Mouse (Mus musculus) testis, adult 2 months (tissue): ENCODE results near the gene Mmgt1.

Experiments
- CTCF ChIP-seq: fragments of 200-500 bp; IDR thresholded peaks from 2 replicates; pipeline ENCODE4 v1.5.1; 2012; ENCODE audit warnings: low read depth, mild to moderate bottlenecking, inconsistent platforms, low read length, moderate library complexity; ENCODE audit not compliant: control insufficient read depth, insufficient read depth, insufficient replicate concordance
- POLR2A ChIP-seq: fragments of 200-500 bp; IDR thresholded peaks from 2 replicates; pipeline ENCODE4 v1.6.1; 2012; ENCODE audit warnings: low read depth, mild to moderate bottlenecking, inconsistent platforms, low read length, moderate library complexity; ENCODE audit not compliant: control insufficient read depth

DNA sequence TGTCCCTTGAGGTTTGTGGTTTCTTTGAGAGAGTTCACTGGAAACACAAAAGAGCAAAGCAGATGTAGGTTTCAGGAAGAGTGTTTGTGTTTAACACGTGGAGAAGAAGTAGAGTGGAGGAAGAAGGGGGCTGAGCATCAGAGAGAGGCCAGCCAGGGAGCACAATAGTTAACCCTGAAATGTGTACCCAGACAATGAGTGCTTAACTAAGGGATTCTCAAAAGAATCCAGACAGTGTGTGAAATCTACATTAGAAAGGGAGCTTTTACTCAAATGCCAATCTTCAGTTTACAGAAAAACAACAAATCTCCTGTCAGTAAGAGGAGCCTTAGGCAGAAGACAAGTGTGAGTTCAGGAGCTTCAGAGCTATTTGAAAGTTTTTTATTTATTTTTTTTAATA is 42.2 kb upstream of the Mmgt1 start:
- TF ChIP-seq POLR2A (no peak), CTCF (no peak)
